Mouse (Mus musculus) liver, adult 2 months (tissue): ENCODE data around the gene Cnst.

Source experiments
- CTCF ChIP-seq: fragments of 200-500 bp; IDR thresholded peaks from 2 replicates; pipeline ENCODE4 v1.5.1; 2011; ENCODE audit warnings: low read depth, low read length, control low read depth
- POLR2A ChIP-seq: fragments of 200-500 bp; IDR thresholded peaks from 2 replicates; pipeline ENCODE4 v1.6.1; 2011; ENCODE audit warnings: low read length, control low read depth; ENCODE audit not compliant: insufficient read depth; ENCODE audit errors: extremely low read depth

GRCm38 (mm10) chr1:179666971-179667370 lies 120.8 kb downstream of the Cnst start:
- no peak for TF ChIP-seq CTCF
- no peak for TF ChIP-seq POLR2A
